Mouse (Mus musculus): ENCODE data around the gene Olfr1428. TPM values are rescaled to one million over a fixed set of nuclear protein-coding genes. Genes with fewer than 3 reads are reported as not detected.
"Not testable (repeated sequence)": the region's sequence is repeated elsewhere in the genome, so short reads cannot be mapped to it uniquely, and the experiment has no call there.

Gene Olfr1428
- polyA plus RNA-seq (2015; fragmentation: Nextera tagmentation; extraction: Ambion mirVana), result not detected in 2 replicates

DNA sequence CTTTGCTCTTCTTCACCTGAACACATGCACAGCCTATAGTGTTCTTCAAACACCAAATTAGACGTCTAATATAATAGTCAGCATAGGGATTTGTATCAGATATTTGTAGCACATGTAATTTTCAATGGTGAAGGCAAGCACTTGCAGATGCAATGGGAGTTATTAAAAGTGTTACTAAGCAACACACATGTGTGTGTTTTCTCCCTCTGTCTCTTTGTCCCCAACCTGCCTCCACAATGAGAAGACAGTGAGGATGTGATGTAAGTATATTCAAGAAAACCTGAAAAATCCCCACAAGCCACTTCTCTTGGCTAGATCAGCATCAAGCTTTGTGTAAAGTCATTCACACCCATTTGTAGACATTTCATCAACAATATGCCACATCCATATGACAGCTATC, at the start of gene Olfr1428:
TSS of gene Olfr1428 (minus strand) at position 101 of the 400 bp plus-strand sequence.
- Histone ChIP-seq H3K9ac (no peak within 1 kb of the TSS), H3K36me3 (no peaks in the 10 kb centered on the region), H3K27me3 (no peaks in the 10 kb centered on the region), H3K9me3 (replicated peaks) (no peaks in the 10 kb centered on the region), H3K4me2 (no peak within 1 kb of the TSS), H3K4me3 (no peak within 1 kb of the TSS), H3K4me1 (replicated peaks) (no peaks in the 10 kb centered on the region), H3K27ac (no peak within 1 kb of the TSS)
- 57% methylated on average over 1 of the region's 1 CpGs for WGBS
- ATAC-seq (replicated peaks; ENCODE audit: insufficient number of reproducible peaks, insufficient read depth, low FRiP score, low read depth), result no peak

- H3K36me3 ChIP-seq, result no peaks in the 10 kb centered on the region
- no peak overlapping the region for H3K4me2 ChIP-seq
- H3K4me3 ChIP-seq, result no peak overlapping the region
- no peaks in the 10 kb centered on the region for H3K27me3 ChIP-seq
- ATAC-seq (replicated peaks; ENCODE audit: insufficient number of reproducible peaks, insufficient read depth, low FRiP score, low read depth), result no peak
- 82% methylated on average over 3 of the region's 3 CpGs for WGBS
- H3K9me3 ChIP-seq (replicated peaks), result no peaks in the 10 kb centered on the region
- no peak overlapping the region for H3K27ac ChIP-seq
- no peaks in the 10 kb centered on the region for H3K4me1 ChIP-seq (replicated peaks)
- H3K9ac ChIP-seq, result no peak overlapping the region
These were observed 29.8 kb upstream of the Olfr1428 start for GRCm38 (mm10) chr19:12145452-12145851.

GRCm38 (mm10) chr19:12143356-12143755, 27.7 kb upstream of the Olfr1428 start:
- WGBS, result 55% methylated on average over 1 of the region's 1 CpGs
- H3K4me1 ChIP-seq (replicated peaks), result no peaks in the 10 kb centered on the region
- no peak for ATAC-seq (replicated peaks; ENCODE audit: insufficient number of reproducible peaks, insufficient read depth, low FRiP score, low read depth)

DNA sequence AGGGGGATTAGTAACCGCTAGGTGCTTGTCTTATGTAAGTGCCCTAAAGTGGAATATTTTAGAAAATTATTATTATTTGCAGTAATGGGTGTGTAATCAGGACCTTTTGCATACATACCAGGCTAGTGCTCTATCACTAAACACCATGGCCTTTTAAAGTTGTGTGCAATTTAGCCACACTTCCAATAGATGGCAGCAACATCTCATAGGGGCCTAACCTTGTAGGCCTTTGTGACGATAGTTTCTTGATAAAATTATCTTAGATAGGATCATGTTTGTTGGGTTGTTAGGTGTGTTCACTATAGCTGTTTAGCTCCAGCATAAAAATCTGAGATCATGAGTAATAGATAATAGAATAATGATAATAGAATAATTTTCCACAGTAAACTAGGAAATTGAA, 18.6 kb upstream of the Olfr1428 start:
- ATAC-seq (replicated peaks; ENCODE audit: insufficient number of reproducible peaks, insufficient read depth, low FRiP score, low read depth), result no peak
- Histone ChIP-seq H3K4me2 (no peak overlapping the region), H3K4me1 (replicated peaks) (no peaks in the 10 kb centered on the region), H3K4me3 (no peak overlapping the region), H3K27me3 (no peaks in the 10 kb centered on the region), H3K9ac (no peak overlapping the region), H3K9me3 (replicated peaks) (no peaks in the 10 kb centered on the region), H3K36me3 (no peaks in the 10 kb centered on the region), H3K27ac (no peak overlapping the region)
- 19% methylated on average over 2 of the region's 2 CpGs for WGBS

More at GRCm38 (mm10) chr19:12143356-12143755, 27.7 kb upstream of the Olfr1428 start:
- H3K9me3 ChIP-seq (replicated peaks), result no peaks in the 10 kb centered on the region
- no peak overlapping the region for H3K27ac ChIP-seq
- no peaks in the 10 kb centered on the region for H3K36me3 ChIP-seq
- H3K27me3 ChIP-seq, result no peaks in the 10 kb centered on the region
- no peak overlapping the region for H3K9ac ChIP-seq
- no peak overlapping the region for H3K4me2 ChIP-seq
- no peak overlapping the region for H3K4me3 ChIP-seq

- Histone ChIP-seq H3K4me1 (replicated peaks) (no peaks in the 10 kb centered on the region), H3K9me3 (replicated peaks) (no peaks in the 10 kb centered on the region), H3K4me3 (no peak within 1 kb of the TSS), H3K36me3 (no peaks in the 10 kb centered on the region), H3K9ac (no peak within 1 kb of the TSS), H3K27me3 (no peaks in the 10 kb centered on the region), H3K27ac (no peak within 1 kb of the TSS), H3K4me2 (no peak within 1 kb of the TSS)
- ATAC-seq (replicated peaks; ENCODE audit: insufficient number of reproducible peaks, insufficient read depth, low FRiP score, low read depth), result no peak
- WGBS, result 66% methylated on average over 3 of the region's 3 CpGs
These were observed 7.4 kb upstream of the Olfr1428 start, which contains the start of gene Olfr76 for GRCm38 (mm10) chr19:12123103-12123502. Gene Olfr76 (minus strand): TSS chr19:12123203.

GRCm38 (mm10) chr19:12116464-12116863, 767 bp upstream of the Olfr1428 start:
- Histone ChIP-seq H3K9me3 (replicated peaks) (no peaks in the 10 kb centered on the region), H3K27me3 (no peaks in the 10 kb centered on the region), H3K4me2 (no peak overlapping the region), H3K4me1 (replicated peaks) (no peaks in the 10 kb centered on the region), H3K36me3 (no peaks in the 10 kb centered on the region), H3K9ac (no peak overlapping the region), H3K27ac (no peak overlapping the region), H3K4me3 (no peak overlapping the region)
- WGBS, result 75% methylated on average over 3 of the region's 3 CpGs
- no peak for ATAC-seq (replicated peaks; ENCODE audit: insufficient number of reproducible peaks, insufficient read depth, low FRiP score, low read depth)

- Histone ChIP-seq H3K36me3 (no peaks in the 10 kb centered on the region), H3K27me3 (no peaks in the 10 kb centered on the region), H3K4me3 (no peak overlapping the region), H3K9me3 (replicated peaks) (no peaks in the 10 kb centered on the region), H3K27ac (no peak overlapping the region), H3K9ac (no peak overlapping the region), H3K4me2 (no peak overlapping the region), H3K4me1 (replicated peaks) (no peaks in the 10 kb centered on the region)
- ATAC-seq (replicated peaks; ENCODE audit: insufficient number of reproducible peaks, insufficient read depth, low FRiP score, low read depth), result no peak
- 39% methylated on average over 1 of the region's 1 CpGs for WGBS
These were observed 1.9 kb downstream of the Olfr1428 start for GRCm38 (mm10) chr19:12113807-12114206.

DNA sequence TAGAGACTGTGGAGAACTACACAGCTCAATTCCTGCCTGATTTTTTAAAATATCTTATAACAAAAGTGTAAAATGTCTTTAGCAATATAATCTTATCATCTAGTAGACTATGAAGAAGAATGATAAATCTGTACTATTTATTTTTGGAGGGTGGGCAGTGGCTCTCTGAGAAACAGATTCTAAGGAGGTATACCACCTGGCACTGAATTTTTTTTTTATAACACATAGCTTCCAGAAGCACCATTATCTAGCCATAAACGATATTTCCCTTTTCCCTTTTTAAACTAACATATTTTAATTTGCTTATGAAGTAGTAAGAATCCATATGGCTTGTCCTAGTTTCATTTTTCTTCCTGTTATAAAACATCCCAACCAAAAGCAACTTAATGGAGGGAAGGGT, 11.2 kb downstream of the Olfr1428 start:
- H3K36me3 ChIP-seq, result no peaks in the 10 kb centered on the region
- H3K4me3 ChIP-seq, result no peak overlapping the region
- no peak overlapping the region for H3K27ac ChIP-seq
- no peak for ATAC-seq (replicated peaks; ENCODE audit: insufficient number of reproducible peaks, insufficient read depth, low FRiP score, low read depth)
- no peaks in the 10 kb centered on the region for H3K4me1 ChIP-seq (replicated peaks)
- WGBS, result 50% methylated on average over 1 of the region's 1 CpGs
- H3K27me3 ChIP-seq, result no peaks in the 10 kb centered on the region
- H3K9ac ChIP-seq, result no peak overlapping the region
- no peaks in the 10 kb centered on the region for H3K9me3 ChIP-seq (replicated peaks)
- H3K4me2 ChIP-seq, result no peak overlapping the region

DNA sequence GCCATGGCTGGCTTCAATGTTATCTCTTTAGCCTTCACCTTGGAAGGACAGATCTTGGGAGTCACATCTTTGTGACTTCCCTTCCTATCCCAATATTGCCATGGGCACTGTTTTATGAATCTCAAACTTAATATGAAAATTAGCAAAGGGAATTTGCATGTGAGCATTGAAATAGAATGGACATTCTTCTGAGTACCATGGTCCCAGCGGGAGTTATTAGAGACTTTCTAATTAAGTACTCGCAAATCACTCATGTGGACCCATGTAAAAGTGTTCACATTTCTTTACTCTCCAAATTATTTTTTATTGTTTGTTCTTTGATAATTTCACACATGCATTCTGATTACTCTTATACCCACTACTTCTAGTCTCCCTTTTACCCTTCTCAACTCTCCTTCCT, 12.5 kb downstream of the Olfr1428 start, which contains the start of gene Olfr1427:
TSS of gene Olfr1427 (minus strand) at position 101 of the 400 bp plus-strand sequence.
- Histone ChIP-seq H3K9me3 (replicated peaks) (no peaks in the 10 kb centered on the region), H3K36me3 (no peaks in the 10 kb centered on the region), H3K27ac (no peak within 1 kb of the TSS), H3K4me1 (replicated peaks) (no peaks in the 10 kb centered on the region), H3K9ac (no peak within 1 kb of the TSS), H3K4me3 (no peak within 1 kb of the TSS), H3K27me3 (no peaks in the 10 kb centered on the region), H3K4me2 (no peak within 1 kb of the TSS)
- WGBS, result 90% methylated on average over 2 of the region's 2 CpGs
- ATAC-seq (replicated peaks; ENCODE audit: insufficient number of reproducible peaks, insufficient read depth, low FRiP score, low read depth), result no peak

- no peak for ATAC-seq (replicated peaks; ENCODE audit: insufficient number of reproducible peaks, insufficient read depth, low FRiP score, low read depth)
These were observed 23.8 kb downstream of the Olfr1428 start, which contains the start of gene Olfr1426 for GRCm38 (mm10) chr19:12091913-12092312. Gene Olfr1426 (minus strand): TSS chr19:12092013.

DNA sequence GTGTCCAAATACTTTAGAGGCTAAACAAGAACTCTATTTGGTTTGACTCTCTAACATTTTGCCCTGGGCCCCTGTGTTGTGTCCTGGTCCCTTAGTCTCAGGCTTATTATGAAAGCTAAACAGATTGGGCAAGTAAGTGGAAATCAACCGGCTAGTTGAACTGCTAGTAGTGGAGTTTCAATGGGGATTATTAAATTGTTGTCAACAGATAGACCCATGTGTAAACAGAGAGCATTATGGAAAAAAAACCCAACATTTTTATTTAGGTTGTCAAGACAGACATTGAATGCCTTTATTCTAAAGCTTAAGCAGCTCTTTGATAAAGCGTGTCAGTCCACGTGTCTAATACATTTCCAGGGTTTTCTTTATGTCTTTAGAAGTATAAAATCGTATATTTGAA, 38.1 kb downstream of the Olfr1428 start, which contains the start of gene Olfr1425:
TSS of gene Olfr1425 (minus strand) at position 101 of the 400 bp plus-strand sequence.
- not testable (repeated sequence) for H3K9ac ChIP-seq; H3K4me1 ChIP-seq (replicated peaks); H3K4me2 ChIP-seq; H3K36me3 ChIP-seq; ATAC-seq (replicated peaks; ENCODE audit: insufficient number of reproducible peaks, insufficient read depth, low FRiP score, low read depth); H3K27ac ChIP-seq; H3K27me3 ChIP-seq; H3K4me3 ChIP-seq; H3K9me3 ChIP-seq (replicated peaks)
- 81% methylated on average over 4 of the region's 4 CpGs for WGBS

More at GRCm38 (mm10) chr19:12091913-12092312, 23.8 kb downstream of the Olfr1428 start, which contains the start of gene Olfr1426:
- Histone ChIP-seq H3K9ac (no peak within 1 kb of the TSS), H3K27me3 (no peaks in the 10 kb centered on the region), H3K9me3 (replicated peaks) (no peaks in the 10 kb centered on the region), H3K4me1 (replicated peaks) (no peaks in the 10 kb centered on the region), H3K27ac (no peak within 1 kb of the TSS), H3K4me3 (no peak within 1 kb of the TSS), H3K4me2 (no peak within 1 kb of the TSS), H3K36me3 (no peaks in the 10 kb centered on the region)
- 61% methylated on average over 1 of the region's 1 CpGs for WGBS

DNA sequence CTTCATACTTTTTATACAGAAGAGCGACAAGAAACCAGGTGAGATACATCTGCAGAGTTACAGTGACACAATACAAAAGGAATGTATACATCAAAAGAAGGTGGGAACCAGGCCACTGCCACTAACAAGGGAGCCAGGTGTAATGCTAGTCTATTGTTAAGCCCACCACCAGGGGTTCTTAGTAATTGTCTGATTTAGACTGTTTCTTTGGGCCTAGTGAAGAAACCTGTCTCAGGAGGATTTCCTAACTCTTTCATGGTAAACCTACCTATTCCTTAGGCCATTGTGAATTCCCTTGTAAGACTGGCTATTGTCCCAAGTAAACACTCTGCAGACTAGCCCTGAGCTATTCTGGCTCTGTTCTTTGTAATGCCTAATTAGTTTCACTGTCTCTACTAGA, 46.2 kb downstream of the Olfr1428 start:
- not testable (repeated sequence) for H3K9me3 ChIP-seq (replicated peaks); H3K9ac ChIP-seq; ATAC-seq (replicated peaks; ENCODE audit: insufficient number of reproducible peaks, insufficient read depth, low FRiP score, low read depth); H3K4me3 ChIP-seq; H3K27me3 ChIP-seq; H3K36me3 ChIP-seq; H3K27ac ChIP-seq; H3K4me1 ChIP-seq (replicated peaks); H3K4me2 ChIP-seq
- WGBS, result 63% methylated on average over 1 of the region's 1 CpGs

Measured in heart, embryonic 15.5 days (tissue).